Mouse (Mus musculus) liver, embryonic 18 days (tissue): ENCODE measurements around the gene Gm20914. TPM values are rescaled to one million over a fixed set of nuclear protein-coding genes. Genes with fewer than 3 reads are reported as not detected.

Source experiments
- polyA plus RNA-seq: library from polyadenylated mRNA; depleted of rRNA; stranded (reverse); fragments of >200 nt; gene quantifications from 2 replicates; pipeline ENCODE4 v1.2.3, GENCODE M21; 2012; rRNA removed

The Gm20914 gene
- not detected in 2 replicates for polyA plus RNA-seq

DNA sequence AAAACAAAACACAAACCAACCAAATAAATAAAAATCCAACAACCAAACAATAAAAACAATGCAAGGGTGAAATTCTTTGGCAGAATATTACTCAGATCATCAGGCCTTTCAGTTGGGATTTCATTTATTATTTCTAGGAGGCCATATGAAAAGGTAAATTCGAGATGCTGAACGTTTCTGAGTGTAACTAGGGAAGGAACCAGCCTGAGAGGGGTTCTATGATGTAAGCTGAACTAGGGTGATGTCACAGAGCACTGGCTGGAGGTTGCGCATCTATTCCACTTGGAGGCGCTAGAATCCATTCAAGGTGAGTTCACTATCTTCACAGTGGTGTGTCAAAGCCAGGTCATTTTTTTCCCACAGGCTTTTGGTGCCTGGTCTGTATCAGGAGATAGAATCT, at the start of gene Gm20914:
Gm20914 (plus strand) TSS at position 301 of the 400 bp plus-strand sequence.

Other genes with a start within 250 kb of the Gm20914 start
- not detected in 2 replicates for gene Gm21854, start 69.0 kb upstream of the Gm20914 start, polyA plus RNA-seq
- gene Gm28171, start 67.4 kb downstream of the Gm20914 start, polyA plus RNA-seq: not detected in 2 replicates
- gene Gm21778, start 216.5 kb downstream of the Gm20914 start, polyA plus RNA-seq: not detected in 2 replicates